In genomic region chr10:88606065-88606464, GRCm38 (mm10) we compare ENCODE assay signal across 16 mouse cellular contexts. TPM values are rescaled to one million over a fixed set of nuclear protein-coding genes. Genes with fewer than 3 reads are reported as not detected.
"Had no signal": no experiment of that assay in that cellular context is flagged by ENCODE, and none has a peak within 500 bp of the region (broad histone marks: within the 10 kb centered on the region; RNA-seq: fewer than 3 reads in every experiment).

No protein-coding gene starts in this region.

- H3K27ac ChIP-seq: layer of hippocampus, adult 2 months; limb, embryonic 15.5 days; liver, embryonic 12.5 days; lung, embryonic 15.5 days; macrophage; midbrain, embryonic 15.5 days; neural tube, embryonic 13.5 days had no signal

- H3K4me3 ChIP-seq: layer of hippocampus, adult 2 months; limb, embryonic 15.5 days; liver, embryonic 12.5 days; lung, embryonic 15.5 days; megakaryocyte, embryonic 14.5 days; midbrain, embryonic 15.5 days; neural tube, embryonic 13.5 days had no signal

- DNase-seq: kidney, postnatal 10 days; kidney, postnatal 4 days; lung, postnatal 14 days; retina, postnatal 1 day; right cerebral cortex, postnatal 4 days; spleen, adult 18-20 months; thymus, adult 18-20 months; thymus, postnatal 14 days had no signal

- H3K9ac ChIP-seq: limb, embryonic 15.5 days; liver, embryonic 12.5 days; lung, embryonic 15.5 days; midbrain, embryonic 15.5 days; neural tube, embryonic 13.5 days had no signal

- H3K9me3 ChIP-seq: limb, embryonic 15.5 days; liver, embryonic 12.5 days; lung, embryonic 15.5 days; megakaryocyte, embryonic 14.5 days; midbrain, embryonic 15.5 days; neural tube, embryonic 13.5 days had no signal

- H3K4me1 ChIP-seq: liver, embryonic 12.5 days; lung, embryonic 15.5 days; megakaryocyte, embryonic 14.5 days had no signal

- ATAC-seq: liver, embryonic 12.5 days; midbrain, embryonic 15.5 days had no signal

- H3K27me3 ChIP-seq: limb, embryonic 15.5 days; liver, embryonic 12.5 days; lung, embryonic 15.5 days; midbrain, embryonic 15.5 days; neural tube, embryonic 13.5 days had no signal

- H3K4me2 ChIP-seq: limb, embryonic 15.5 days; liver, embryonic 12.5 days; lung, embryonic 15.5 days; midbrain, embryonic 15.5 days; neural tube, embryonic 13.5 days had no signal

- H3K36me3 ChIP-seq: limb, embryonic 15.5 days; liver, embryonic 12.5 days; lung, embryonic 15.5 days; midbrain, embryonic 15.5 days; neural tube, embryonic 13.5 days had no signal

RNA-seq across cellular contexts. Expression of gene Mybpc1, which starts 1.1 kb away (rescaled TPM):
- polyA plus RNA-seq: macrophage had no signal
